Comparison of ENCODE assay signal across 8 mouse cellular contexts in the genomic region with DNA sequence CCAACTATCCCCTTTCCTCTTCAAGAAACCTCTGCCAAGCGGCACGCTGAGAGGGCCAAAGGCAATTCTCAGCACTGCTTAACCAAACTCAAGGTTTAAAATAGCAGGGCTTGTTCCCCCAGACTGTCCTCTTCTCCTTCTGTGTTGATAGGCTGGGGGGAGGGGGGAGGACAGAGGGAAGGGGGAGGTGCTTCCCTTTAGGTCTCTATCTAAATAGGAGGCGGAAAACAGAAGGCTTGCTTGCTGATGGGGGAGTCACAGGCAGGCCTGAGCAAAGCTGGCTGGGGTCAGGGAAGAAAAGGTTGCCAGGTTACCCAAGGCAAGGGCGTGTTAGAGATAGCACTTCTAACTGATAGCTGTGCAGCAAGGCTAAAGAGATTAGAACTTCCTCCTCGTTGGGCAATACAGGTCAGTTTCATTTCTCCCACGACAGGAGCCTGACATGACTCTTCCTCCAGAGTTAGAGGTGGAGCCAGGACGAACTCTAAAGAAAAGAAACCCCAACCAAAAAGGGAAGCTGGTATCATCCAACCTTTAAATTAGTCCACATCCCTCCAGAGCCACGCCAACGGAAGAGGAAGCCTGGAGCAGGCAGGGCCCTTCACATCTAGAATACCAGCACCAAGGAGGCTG. TPM values are rescaled to one million over a fixed set of nuclear protein-coding genes. Genes with fewer than 3 reads are reported as not detected.
A peak's percentile ranks its signal among the peaks of the same experiment; 100 is the strongest.
DNase-seq lines count a peak whose midpoint lies in the region; ATAC-seq and TF ChIP-seq lines count a peak whose summit lies in the region.

No protein-coding gene starts in this region.

- no peaks in the 10 kb centered on the region for H3K36me3 ChIP-seq in kidney, postnatal 0 days (ENCODE audit: insufficient read depth, low read length)

- TF ChIP-seq CTCF in kidney, postnatal 0 days (IDR thresholded peaks at IDR 0.05; ENCODE audit: low read depth), result no peak

- no peak overlapping the region for H3K27ac ChIP-seq in kidney, postnatal 0 days

- no peak overlapping the region for H3K4me3 ChIP-seq in kidney, postnatal 0 days (replicated peaks; ENCODE audit: low read depth, low read length)

- H3K9me3 ChIP-seq in kidney, postnatal 0 days (replicated peaks; ENCODE audit: low read length), result no peaks in the 10 kb centered on the region

- no peaks in the 10 kb centered on the region; the same call in 1 of the 2 replicates for H3K4me1 ChIP-seq in kidney, postnatal 0 days (replicated peaks; ENCODE audit: insufficient read depth, low read length)

- H3K4me2 ChIP-seq in kidney, postnatal 0 days (ENCODE audit: low read length), result no peak overlapping the region

- 45% methylated on average over 9 of the region's 9 CpGs for WGBS in kidney, postnatal 0 days

- H3K9ac ChIP-seq in kidney, postnatal 0 days (ENCODE audit: low read depth, low read length), result no peak overlapping the region

- no peaks in the 10 kb centered on the region for H3K27me3 ChIP-seq in kidney, postnatal 0 days (ENCODE audit: insufficient read depth, low read length)

- intact Hi-C loops in heart, postnatal 10 days (cut with DNase I), result no loop called here

- DNase-seq in kidney, postnatal 0 days (ENCODE audit: low spot score), result peak; percentile 10
- no peak for DNase-seq in kidney, postnatal 4 days
- DNase-seq in MEL-GATA-1-ER (ENCODE audit: extremely low read depth, low read depth), result peak; percentile 99
- peak; percentile 54 to 64 for DNase-seq in heart, postnatal 10 days
- peak; percentile 52 to 57 for DNase-seq in monocyte, adult 2 months (ENCODE audit: low read depth in 1 of 2, low spot score in 2 of 2)
- no peak for DNase-seq in left cerebral cortex, adult 11 months (ENCODE audit: low spot score)
- DNase-seq in gastrocnemius, adult 8-10 months (ENCODE audit: low spot score in 2 of 2), result no peak
- no peak for DNase-seq in thymus, adult 18-20 months

- ATAC-seq in kidney, postnatal 0 days (replicated peaks; ENCODE audit: low FRiP score, low read depth), result 0 out of 2 replicates have a peak, but pooled peaks have one; percentile 33

RNA-seq across cellular contexts. Expression of a gene that starts 10.3 kb away (rescaled TPM):
- polyA plus RNA-seq in kidney, postnatal 0 days (2015; fragmentation: Nextera tagmentation; extraction: Ambion mirVana), result 4.0 and 4.5 TPM in 2 replicates
- total RNA-seq in heart, postnatal 10 days (2021), result 100 to 1,000 TPM; 129 to 131 TPM
- 100 to 1,000 TPM; 261 to 301 (median 287) TPM for total RNA-seq in gastrocnemius, adult 8-10 months (2022)

RNA-seq across cellular contexts. Expression of a gene that starts 58.8 kb away (rescaled TPM):
- 117 and 123 TPM in 2 replicates for polyA plus RNA-seq in kidney, postnatal 0 days (2015; fragmentation: Nextera tagmentation; extraction: Ambion mirVana)
- total RNA-seq in heart, postnatal 10 days (2021), result 10 to 100 TPM; 28.2 to 29.8 TPM
- 10 to 100 TPM; 19.6 to 27.0 (median 20.2) TPM for total RNA-seq in gastrocnemius, adult 8-10 months (2022)

Comparison
In these comparisons a context has a peak if more than half of its experiments do, and no peak if none do; other contexts are left out.
1. DNase-seq: peak in kidney, postnatal 0 days (single experiment), MEL-GATA-1-ER (single experiment), heart, postnatal 10 days (2 of 2) and monocyte, adult 2 months (2 of 2); none in kidney, postnatal 4 days (0 of 2), left cerebral cortex, adult 11 months (single experiment), gastrocnemius, adult 8-10 months (0 of 2) and thymus, adult 18-20 months (0 of 2).